Mouse (Mus musculus) monocyte, adult 2 months (primary cell): Measurements from ENCODE around the gene Frmd8.
"Not testable (repeated sequence)": the region's sequence is repeated elsewhere in the genome, so short reads cannot be mapped to it uniquely, and the experiment has no call there.

ENCODE experiments used
- DNase-seq, 2 experiments: peaks; one replicate each; pipeline ENCODE4 v3.0.0; 2022; ENCODE audit warnings: low spot score in 2 of 2, low read depth in 1 of 2

Frmd8 gene

DNA sequence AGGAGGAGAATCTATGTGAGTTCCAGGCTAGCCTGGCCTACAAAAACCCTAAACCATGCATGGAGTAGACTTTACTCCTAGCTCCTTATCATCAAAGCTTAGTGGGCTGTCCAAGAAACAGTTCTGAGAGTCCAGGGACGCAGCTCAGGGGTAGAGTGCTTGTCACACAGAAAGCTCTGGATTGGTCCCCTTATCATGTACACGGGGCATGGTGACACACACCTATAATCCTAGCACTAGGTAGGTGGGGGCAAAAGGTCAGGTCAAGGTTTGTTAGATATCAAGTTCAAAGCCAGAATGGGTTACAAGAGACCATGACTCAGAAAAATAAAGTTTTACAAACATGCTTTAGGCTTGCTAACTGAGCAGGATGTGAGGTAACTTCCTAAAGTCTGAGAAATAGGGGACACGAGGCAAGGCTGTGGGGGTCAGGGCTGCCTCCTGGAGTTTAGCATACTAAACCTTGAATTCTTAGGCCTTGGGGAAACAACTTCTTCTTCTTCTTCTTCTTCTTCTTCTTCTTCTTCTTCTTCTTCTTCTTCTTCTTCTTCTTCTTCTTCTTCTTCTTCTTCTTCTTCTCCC, 12.3 kb upstream of the Frmd8 start:
- no peak for DNase-seq

DNA sequence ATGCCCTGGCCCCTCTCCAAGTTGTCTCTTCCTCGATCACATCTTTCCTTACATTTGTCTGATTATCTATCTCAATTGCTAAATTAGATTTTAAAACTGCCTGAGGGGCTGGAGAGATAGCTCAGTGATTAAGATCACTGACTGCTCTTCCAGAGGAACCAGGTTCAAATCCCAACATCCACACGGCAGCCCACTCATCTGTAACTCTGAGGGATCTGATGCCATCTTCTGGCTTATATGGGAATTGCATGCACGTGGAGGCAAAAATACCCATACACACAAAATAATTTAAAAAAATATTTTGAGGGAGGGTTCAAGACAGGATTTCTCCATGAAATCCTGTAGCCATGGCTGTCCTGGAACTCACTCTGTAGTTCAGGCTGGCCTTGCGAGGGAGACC, 10.8 kb upstream of the Frmd8 start:
- DNase-seq, result no peak

- DNase-seq, result no peak
Measured at GRCm38 (mm10) chr19:5883935-5884334, 8.9 kb upstream of the Frmd8 start.

GRCm38 (mm10) chr19:5882079-5882478, 7.0 kb upstream of the Frmd8 start:
- DNase-seq, result not testable (repeated sequence)

- no peak for DNase-seq
Measured at GRCm38 (mm10) chr19:5881155-5881554, 6.1 kb upstream of the Frmd8 start.

DNA sequence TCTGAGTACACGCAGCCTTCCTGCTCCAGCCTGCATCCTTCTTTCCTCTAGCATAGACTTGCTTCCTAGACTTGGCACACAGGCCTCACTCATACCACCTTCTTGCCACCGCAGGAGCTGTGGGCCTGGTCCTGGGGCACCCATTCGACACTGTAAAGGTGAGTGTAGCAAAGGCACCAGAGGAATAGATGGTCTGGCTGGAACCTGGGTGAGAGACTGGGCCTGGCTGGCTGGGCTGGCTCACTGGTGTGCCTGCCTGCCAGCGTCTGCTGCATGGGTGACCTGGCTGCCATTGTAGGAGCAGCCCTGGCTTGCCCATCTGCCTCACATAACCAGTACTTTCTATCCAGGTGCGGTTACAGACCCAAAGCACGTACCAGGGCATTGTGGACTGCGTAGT, 4.7 kb upstream of the Frmd8 start:
- DNase-seq, result no peak

GRCm38 (mm10) chr19:5878916-5879315, 3.8 kb upstream of the Frmd8 start:
- DNase-seq, result no peak

DNA sequence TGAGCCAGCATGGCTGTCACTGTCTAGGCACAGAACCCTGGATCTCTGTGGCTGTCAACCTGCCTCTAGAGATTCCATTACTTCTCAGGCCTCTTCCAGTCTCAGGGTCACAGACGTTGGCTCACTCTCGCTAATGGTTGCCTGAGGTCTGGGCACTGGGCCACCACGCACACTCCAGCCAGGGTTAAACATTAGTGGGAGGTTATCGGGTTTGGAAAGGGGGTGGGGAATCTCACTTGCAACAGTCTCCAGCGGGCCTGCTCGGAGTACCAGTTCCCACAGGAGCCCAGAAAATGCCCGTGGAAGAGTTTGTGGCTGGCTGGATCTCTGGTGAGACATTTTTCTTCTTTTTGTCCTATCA, 3.3 kb upstream of the Frmd8 start:
- DNase-seq, result no peak

DNA sequence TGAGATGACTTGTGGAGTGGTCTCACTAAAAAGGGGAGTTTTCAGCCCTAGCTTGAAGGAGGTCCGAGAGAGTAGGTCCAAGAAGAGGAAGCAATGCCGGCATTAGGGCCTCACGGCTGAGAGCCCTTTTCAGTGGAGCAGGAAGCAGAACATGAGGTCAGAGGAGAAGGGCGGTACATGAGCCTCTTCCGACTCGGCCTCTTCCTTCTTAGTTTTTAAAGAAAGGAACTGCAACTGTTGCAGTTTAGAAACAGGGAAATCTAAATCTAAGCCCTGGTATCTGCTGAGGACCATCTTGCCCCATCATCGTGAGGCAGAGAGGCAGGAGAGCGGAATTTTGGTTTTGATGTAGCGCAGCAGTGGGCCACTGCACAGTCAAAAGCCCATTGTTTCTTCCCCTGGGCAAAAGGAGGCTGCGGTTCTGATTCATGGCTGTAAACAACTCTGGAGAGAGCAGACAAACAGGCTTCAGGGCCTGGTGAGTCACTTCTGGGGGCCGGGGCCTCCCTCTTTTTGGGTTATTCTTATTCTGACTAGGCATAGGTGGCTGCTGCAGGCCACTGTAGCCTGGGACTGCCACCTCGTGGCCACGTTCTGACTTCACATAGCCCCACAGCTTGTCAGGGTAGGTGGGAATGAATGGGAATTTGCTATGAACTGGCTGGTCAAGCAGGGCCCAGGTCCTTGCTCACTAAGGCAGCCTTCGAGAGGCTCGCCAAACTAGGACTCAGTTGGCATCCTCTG, 2.7 kb upstream of the Frmd8 start, which contains the start of gene Slc25a45:
Gene Slc25a45, plus strand, starts transcription at position 191 of the 744 bp plus-strand sequence.
- DNase-seq, result peak; percentile 56 to 64

DNA sequence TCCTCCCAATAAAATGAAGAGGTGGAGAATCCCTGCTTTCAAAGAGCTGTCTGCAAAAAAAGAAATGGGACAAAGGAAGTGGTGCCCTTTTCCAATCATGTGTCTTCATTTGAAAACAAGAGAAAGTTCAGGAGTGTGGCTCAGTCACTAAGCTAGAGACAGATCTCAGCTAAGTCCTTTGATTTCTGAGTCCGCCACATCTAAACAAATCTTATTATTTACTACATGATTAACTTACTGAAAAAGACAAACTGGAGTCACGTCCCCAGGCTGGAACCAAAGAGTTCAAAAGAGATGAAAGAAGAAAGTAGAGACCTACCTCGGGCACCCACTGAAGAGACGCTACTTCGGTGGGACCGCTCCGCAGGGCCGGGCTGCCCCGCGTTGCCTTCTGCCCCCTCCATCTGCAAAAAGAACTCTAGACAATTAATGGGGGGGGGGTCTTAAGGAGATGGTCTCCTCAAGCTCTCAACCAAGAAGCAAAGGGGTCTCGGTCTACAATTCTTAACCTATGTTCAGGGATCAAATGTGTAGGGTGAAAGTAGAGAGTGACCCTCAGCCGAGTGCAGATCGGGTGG, 594 bp downstream of the Frmd8 start:
- DNase-seq, result no peak

- no peak for DNase-seq
Measured at GRCm38 (mm10) chr19:5872931-5873556, 2.0 kb downstream of the Frmd8 start.

DNA sequence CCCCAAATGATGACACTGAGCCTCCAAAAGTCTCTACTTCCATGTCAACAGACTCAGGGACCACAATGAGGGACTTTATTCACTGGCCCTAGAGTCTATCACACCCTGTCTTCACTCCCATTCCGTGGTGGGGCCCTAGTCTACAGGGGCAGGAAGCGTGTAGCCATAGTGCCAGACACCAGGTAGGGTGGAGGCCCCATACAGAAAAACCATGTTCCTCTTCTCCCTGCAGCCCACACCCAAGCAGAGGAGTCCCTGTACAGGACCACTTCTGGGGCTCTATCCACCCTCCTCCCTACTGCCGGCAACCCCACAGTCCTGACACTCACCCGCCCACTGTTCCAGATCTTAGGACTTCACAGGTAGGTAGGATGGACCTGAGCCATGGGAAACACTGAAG, 2.5 kb downstream of the Frmd8 start:
- DNase-seq, result no peak

DNA sequence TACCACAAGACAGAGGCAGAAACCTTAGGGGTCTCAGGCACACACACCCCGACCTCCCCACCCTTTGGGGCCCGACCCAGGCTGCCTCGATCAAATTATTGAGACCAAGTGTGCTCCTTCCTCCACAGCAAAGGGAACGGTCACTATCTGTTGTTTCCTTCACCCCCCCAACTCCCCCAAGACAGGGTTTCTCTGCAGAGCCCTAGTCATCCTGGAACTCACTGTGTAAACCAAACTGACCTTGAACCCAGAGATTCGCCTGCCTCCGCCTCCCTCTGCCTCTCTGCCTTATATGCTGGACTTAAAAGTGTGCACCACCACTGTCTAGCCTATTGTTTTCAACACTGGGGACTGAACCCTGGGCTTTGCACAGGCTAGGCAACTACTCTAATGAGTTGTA, 3.4 kb downstream of the Frmd8 start:
- DNase-seq, result no peak

DNA sequence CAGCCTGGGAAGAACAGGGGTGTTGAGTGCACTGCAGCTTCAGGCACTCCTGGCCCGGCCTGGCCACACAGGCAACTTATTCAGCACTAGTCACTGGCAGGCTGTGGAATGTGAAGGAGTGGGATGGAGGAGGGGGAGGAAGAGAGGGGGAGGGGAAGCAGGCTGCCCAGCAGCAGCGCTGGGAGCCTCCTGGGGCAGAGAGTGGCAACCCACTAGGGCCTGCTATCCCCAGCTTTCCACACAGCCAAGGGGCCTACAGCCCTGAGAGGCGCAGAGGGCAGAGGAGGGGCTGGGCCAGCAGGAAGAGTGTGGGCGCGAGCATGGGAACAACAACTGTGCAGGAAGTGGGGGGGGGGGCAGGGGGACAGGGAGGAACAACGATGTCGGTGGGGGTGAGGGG, 3.8 kb downstream of the Frmd8 start:
- DNase-seq, result no peak

- no peak for DNase-seq
Measured at GRCm38 (mm10) chr19:5868096-5868495, 7.0 kb downstream of the Frmd8 start.

- DNase-seq, result no peak
Measured at GRCm38 (mm10) chr19:5864710-5865398, 10.2 kb downstream of the Frmd8 start.

GRCm38 (mm10) chr19:5863776-5864175, 11.3 kb downstream of the Frmd8 start:
- no peak for DNase-seq

DNA sequence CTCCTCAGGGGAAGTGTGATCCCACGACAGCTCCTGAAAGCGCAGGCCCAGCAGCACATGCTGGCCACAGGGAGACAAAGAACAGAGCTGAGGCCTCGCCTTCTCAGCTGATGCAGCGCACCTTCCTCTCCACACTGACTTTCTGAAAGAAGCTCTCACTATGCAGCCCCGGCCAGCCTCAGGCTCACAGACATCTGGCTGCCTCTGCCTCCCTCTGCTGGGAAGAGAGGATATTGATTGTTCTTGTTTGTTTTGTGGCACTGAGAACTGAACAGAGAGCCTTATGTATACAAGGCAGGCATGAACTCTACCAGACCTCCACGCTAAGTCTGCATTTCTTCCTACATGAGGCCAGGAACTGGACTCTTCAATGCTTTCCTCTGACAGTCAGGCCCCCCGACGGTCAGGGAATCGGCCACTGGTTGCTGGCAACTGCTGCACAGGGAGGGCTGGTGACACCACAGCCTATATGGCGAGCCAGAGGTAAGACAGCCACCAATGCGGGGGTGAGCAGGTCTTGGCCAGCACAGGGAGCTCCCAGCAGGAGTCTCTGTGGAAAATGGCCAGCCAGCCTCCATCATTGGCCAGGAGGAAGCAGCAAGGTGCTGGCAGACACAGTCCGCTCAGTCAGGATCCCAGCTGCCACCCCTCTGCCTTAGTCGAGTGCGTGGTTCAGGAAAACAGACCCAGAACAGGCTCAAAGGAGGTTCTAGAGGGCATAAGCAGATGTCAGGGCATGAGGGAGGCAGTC, 12.6 kb downstream of the Frmd8 start:
- DNase-seq, result no peak

DNA sequence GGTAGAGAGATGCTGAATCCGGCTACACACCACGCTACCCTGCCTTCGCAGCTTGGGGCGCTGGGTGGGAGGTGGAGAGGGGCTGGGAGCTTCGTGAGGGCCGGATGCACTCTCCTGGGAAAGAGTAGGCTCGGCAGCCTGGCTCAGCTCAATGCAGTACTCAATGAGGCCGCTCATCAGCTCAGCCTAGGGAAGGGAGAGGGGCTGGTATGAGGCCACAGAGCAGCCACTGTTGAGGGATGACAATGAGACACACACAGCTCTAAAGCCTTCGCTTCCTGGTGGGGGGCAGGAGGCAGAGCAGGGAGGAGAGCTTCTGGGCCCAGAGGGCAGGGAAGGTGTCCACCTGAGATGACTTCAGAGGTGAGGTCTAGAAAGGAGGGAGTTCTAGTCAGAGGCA, 18.5 kb downstream of the Frmd8 start:
- no peak for DNase-seq

DNA sequence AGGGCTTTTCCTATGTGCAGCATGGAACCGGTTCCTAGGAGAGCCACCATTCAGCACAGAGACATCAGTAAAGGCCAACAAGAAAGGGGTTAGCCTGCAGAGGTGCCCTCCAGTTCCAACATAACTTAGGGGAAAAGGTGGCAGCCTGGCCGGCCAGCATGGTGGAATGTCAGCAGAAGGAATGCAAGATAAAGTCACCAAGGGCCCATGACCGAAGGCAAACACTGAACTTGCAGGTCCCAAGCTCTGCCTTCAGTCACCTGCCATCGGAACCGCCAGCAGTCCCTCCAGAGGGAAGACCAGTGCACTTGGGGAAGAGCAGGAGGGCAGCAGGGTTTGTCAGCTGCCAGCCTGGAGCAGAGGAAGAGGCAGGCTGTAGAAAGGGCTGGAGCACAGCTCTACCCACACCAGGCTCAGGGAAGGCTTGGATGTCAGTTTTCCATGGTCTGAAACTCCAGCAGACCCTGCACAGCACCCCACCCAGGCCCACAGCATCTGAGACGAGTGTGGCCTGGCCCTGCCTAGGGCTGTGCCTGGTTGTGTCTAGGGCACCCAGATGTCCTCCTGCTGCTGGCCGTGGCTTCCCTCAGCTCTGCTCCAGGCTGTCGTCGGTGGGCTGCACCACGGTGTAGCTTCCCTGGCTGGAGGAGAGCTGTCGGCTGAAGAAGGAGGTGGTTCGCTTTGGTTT, 22.9 kb downstream of the Frmd8 start:
- DNase-seq, result no peak
